Mouse (Mus musculus): ENCODE results near the gene Trmo. TPM values are rescaled to one million over a fixed set of nuclear protein-coding genes. Genes with fewer than 3 reads are reported as not detected.
A peak's percentile ranks its signal among the peaks of the same experiment; 100 is the strongest.

The Trmo gene
- polyA plus RNA-seq, 1 experiment from 2014 or later, result 7.5 TPM

DNA sequence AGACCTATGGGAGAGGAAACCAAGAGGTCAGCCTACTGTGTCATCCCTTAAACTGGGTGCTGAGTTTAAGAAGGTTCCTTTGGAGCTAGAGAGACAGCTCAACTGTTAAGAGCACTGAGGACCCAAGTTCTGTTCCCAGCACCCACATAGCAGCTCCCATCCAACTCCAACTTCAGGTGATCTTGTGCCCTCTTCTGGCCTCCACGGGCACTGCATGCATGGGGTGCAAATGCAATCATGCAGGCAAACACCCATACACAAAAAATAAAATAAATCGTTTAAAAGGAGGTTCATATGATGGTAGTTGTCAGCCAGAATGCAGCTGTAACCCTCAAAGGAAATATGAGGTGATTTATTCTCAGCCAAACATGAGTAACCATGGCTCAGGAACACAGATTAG lies 24.9 kb downstream of the Trmo start:
- Histone ChIP-seq H3K9me3 (ENCODE audit: control insufficient read depth, low read length) (0 out of 2 replicates have a peak, but pooled peaks cover 2% of the 10 kb centered on the region), H3K4me2 (replicated peaks; ENCODE audit: low read depth) (no peak overlapping the region), H3K4me3 (ENCODE audit: low read depth, low read length) (no peak overlapping the region), H3K4me1 (replicated peaks; ENCODE audit: control insufficient read depth, insufficient read depth) (no peaks in the 10 kb centered on the region), H3K36me3 (ENCODE audit: control insufficient read depth, insufficient read depth, low read length) (no peaks in the 10 kb centered on the region), H3K9ac (ENCODE audit: low read length) (no peak overlapping the region), H3K27me3 (ENCODE audit: control insufficient read depth, insufficient read depth, low read length) (no peaks in the 10 kb centered on the region), H3K27ac (replicated peaks) (no peak overlapping the region)
- TF ChIP-seq EP300 (optimal IDR thresholded peaks at IDR 0.05) (no peak), CTCF (IDR thresholded peaks at IDR 0.05; ENCODE audit: low read depth) (peak; percentile 31; the same call in 1 of the 2 replicates)
- DNase-seq (ENCODE audit: low spot score) (no peak), ATAC-seq (ENCODE audit: low FRiP score, low TSS enrichment) (no peak)
- WGBS, result 78% methylated on average over 2 of the region's 2 CpGs

DNA sequence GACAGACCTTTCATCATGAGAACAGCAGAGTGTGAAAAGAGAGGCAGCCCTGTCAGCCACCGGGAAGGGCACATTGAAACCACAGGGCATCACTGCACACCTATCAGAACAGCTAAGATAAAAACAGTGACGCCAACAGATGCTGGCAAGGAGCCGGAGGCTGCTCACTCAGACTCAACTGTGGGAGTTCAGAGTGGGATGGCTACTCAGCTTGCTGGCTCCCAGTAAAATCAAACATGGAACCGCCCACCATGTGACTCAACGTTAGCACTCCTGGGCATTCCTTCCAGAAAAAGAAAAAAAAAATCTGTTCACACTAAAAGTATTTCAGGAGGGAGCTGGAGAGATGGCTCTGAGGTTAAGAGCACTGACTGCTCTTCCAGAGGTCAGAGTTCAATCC lies 28.0 kb downstream of the Trmo start:
- H3K4me2 ChIP-seq (replicated peaks; ENCODE audit: low read depth), result no peak overlapping the region
- TF ChIP-seq CTCF (IDR thresholded peaks at IDR 0.05; ENCODE audit: low read depth) (no peak), EP300 (optimal IDR thresholded peaks at IDR 0.05) (no peak)
- no peak overlapping the region for H3K9ac ChIP-seq (ENCODE audit: low read length)
- DNase-seq (ENCODE audit: low spot score) (no peak), ATAC-seq (ENCODE audit: low FRiP score, low TSS enrichment) (no peak)
- no peak overlapping the region for H3K4me3 ChIP-seq (ENCODE audit: low read depth, low read length)
- WGBS, result 48% methylated on average over 5 of the region's 5 CpGs
- H3K27me3 ChIP-seq (ENCODE audit: control insufficient read depth, insufficient read depth, low read length), result no peaks in the 10 kb centered on the region
- H3K4me1 ChIP-seq (replicated peaks; ENCODE audit: control insufficient read depth, insufficient read depth), result no peaks in the 10 kb centered on the region
- no peak overlapping the region for H3K27ac ChIP-seq (replicated peaks)
- H3K9me3 ChIP-seq (ENCODE audit: control insufficient read depth, low read length), result 0 out of 2 replicates have a peak, but pooled peaks cover 2% of the 10 kb centered on the region
- H3K36me3 ChIP-seq (ENCODE audit: control insufficient read depth, insufficient read depth, low read length), result no peaks in the 10 kb centered on the region

DNA sequence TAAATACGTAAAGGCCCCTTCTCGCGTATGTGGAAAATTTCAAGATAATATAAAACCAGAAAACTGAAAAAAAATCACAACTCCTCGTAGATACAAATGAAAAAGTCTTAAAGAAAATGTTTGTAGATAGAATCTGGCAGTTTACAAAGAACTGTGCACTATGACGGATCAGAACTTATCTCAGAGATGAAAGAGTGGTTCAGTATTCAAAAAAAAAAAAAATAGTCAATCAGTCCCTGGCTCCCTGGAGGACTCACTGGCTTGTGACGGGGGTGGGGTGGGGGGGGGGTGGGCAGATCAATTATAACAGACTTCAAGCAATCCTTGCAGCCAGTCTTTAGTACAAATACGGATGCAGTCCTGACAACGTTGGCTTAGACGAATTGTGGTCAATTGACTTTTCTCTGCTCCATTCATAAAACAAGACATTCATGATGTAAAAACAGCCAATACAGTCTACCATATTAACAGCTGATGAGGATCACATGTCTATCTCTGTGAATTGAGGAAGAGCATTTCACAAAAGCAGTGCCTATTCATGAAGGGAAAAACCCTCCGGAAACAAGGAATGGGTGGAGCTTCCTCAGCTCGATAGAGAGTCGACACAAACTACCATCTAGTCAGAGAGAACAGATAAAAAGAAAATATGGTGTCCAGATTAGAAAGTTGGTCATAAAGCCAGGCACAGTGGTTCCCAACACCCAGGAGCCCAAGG lies 29.5 kb downstream of the Trmo start:
- H3K4me1 ChIP-seq (replicated peaks; ENCODE audit: control insufficient read depth, insufficient read depth), result no peaks in the 10 kb centered on the region
- H3K36me3 ChIP-seq (ENCODE audit: control insufficient read depth, insufficient read depth, low read length), result no peaks in the 10 kb centered on the region
- no peak overlapping the region for H3K4me3 ChIP-seq (ENCODE audit: low read depth, low read length)
- DNase-seq (ENCODE audit: low spot score) (no peak), ATAC-seq (ENCODE audit: low FRiP score, low TSS enrichment) (no peak)
- H3K9ac ChIP-seq (ENCODE audit: low read length), result no peak overlapping the region
- 58% methylated on average over 12 of the region's 12 CpGs for WGBS
- H3K9me3 ChIP-seq (ENCODE audit: control insufficient read depth, low read length), result 0 out of 2 replicates have a peak, but pooled peaks cover 2% of the 10 kb centered on the region
- no peak overlapping the region for H3K27ac ChIP-seq (replicated peaks)
- H3K4me2 ChIP-seq (replicated peaks; ENCODE audit: low read depth), result no peak overlapping the region
- H3K27me3 ChIP-seq (ENCODE audit: control insufficient read depth, insufficient read depth, low read length), result no peaks in the 10 kb centered on the region
- TF ChIP-seq EP300 (optimal IDR thresholded peaks at IDR 0.05), result no peak
- no peak for TF ChIP-seq CTCF (IDR thresholded peaks at IDR 0.05; ENCODE audit: low read depth)

DNA sequence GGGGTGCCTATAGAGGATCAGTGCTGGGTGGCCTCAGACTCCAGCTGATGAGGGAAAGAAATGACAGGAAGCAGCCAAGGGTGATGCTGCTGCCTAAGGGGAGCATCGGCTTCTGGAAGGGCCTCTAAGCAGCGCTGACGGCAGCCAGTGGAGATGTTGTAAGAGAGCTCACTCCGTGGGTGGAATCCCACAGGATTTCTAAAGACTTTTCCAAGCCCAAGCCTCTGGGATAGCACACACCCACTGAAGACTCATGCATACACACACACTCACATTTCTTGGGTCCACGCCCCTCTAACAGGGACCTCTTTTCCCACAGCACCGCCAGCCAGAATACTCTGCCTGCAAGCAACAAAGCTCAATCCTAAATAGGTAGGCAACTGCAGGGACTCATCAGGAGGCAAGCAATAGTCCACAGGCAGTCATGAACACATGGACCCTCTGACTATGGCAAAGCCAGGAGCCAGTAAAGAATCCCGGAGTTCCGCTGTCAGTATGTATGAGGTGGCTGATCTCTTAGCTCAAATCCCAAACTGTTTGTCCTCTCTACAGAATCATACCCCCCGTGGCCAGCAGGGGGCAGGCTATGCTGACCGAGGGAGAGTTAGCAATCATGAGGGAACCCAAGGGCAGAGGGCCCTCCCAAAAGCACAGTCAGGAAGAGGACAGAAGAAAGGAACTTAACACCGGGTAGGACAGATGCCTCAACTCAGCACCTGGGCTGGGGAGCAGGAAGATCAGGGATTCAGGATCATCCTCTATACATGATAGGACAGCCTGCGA lies 32.7 kb downstream of the Trmo start:
- WGBS, result 42% methylated on average over 12 of the region's 12 CpGs
- Histone ChIP-seq H3K4me2 (replicated peaks; ENCODE audit: low read depth) (no peak overlapping the region), H3K27ac (replicated peaks) (no peak overlapping the region), H3K36me3 (ENCODE audit: control insufficient read depth, insufficient read depth, low read length) (no peaks in the 10 kb centered on the region), H3K27me3 (ENCODE audit: control insufficient read depth, insufficient read depth, low read length) (no peaks in the 10 kb centered on the region), H3K4me3 (ENCODE audit: low read depth, low read length) (no peak overlapping the region), H3K9me3 (ENCODE audit: control insufficient read depth, low read length) (no peaks in the 10 kb centered on the region), H3K4me1 (replicated peaks; ENCODE audit: control insufficient read depth, insufficient read depth) (no peaks in the 10 kb centered on the region), H3K9ac (ENCODE audit: low read length) (peak overlapping the region; percentile 13; the same call in 1 of the 2 replicates)
- DNase-seq (ENCODE audit: low spot score) (peak; percentile 70), ATAC-seq (ENCODE audit: low FRiP score, low TSS enrichment) (no peak; the same call in 1 of the 2 replicates)
- TF ChIP-seq CTCF (IDR thresholded peaks at IDR 0.05; ENCODE audit: low read depth), result peak; percentile 84
- TF ChIP-seq EP300 (optimal IDR thresholded peaks at IDR 0.05), result no peak

GRCm38 (mm10) chr4:46353045-46353444 lies 36.2 kb downstream of the Trmo start:
- Histone ChIP-seq H3K27ac (replicated peaks) (no peak overlapping the region), H3K4me1 (replicated peaks; ENCODE audit: control insufficient read depth, insufficient read depth) (no peaks in the 10 kb centered on the region), H3K9me3 (ENCODE audit: control insufficient read depth, low read length) (no peaks in the 10 kb centered on the region), H3K36me3 (ENCODE audit: control insufficient read depth, insufficient read depth, low read length) (no peaks in the 10 kb centered on the region), H3K27me3 (ENCODE audit: control insufficient read depth, insufficient read depth, low read length) (peaks cover 3% of the 10 kb centered on the region; the same call in 1 of the 2 replicates), H3K9ac (ENCODE audit: low read length) (no peak overlapping the region), H3K4me3 (ENCODE audit: low read depth, low read length) (no peak overlapping the region), H3K4me2 (replicated peaks; ENCODE audit: low read depth) (no peak overlapping the region)
- no peak for DNase-seq (ENCODE audit: low spot score)
- 19% methylated on average over 10 of the region's 10 CpGs for WGBS
- TF ChIP-seq CTCF (IDR thresholded peaks at IDR 0.05; ENCODE audit: low read depth), result no peak
- no peak for TF ChIP-seq EP300 (optimal IDR thresholded peaks at IDR 0.05)
- ATAC-seq (ENCODE audit: low FRiP score, low TSS enrichment), result no peak

- Histone ChIP-seq H3K36me3 (ENCODE audit: control insufficient read depth, insufficient read depth, low read length) (no peaks in the 10 kb centered on the region), H3K4me1 (replicated peaks; ENCODE audit: control insufficient read depth, insufficient read depth) (no peaks in the 10 kb centered on the region), H3K27me3 (ENCODE audit: control insufficient read depth, insufficient read depth, low read length) (peaks cover 19% of the 10 kb centered on the region; the same call in 1 of the 2 replicates), H3K27ac (replicated peaks) (no peak overlapping the region), H3K4me2 (replicated peaks; ENCODE audit: low read depth) (no peak overlapping the region), H3K9me3 (ENCODE audit: control insufficient read depth, low read length) (no peaks in the 10 kb centered on the region), H3K9ac (ENCODE audit: low read length) (no peak overlapping the region), H3K4me3 (ENCODE audit: low read depth, low read length) (no peak overlapping the region)
- WGBS, result 60% methylated on average over 5 of the region's 5 CpGs
- TF ChIP-seq CTCF (IDR thresholded peaks at IDR 0.05; ENCODE audit: low read depth), result no peak
- TF ChIP-seq EP300 (optimal IDR thresholded peaks at IDR 0.05), result no peak
- no peak for DNase-seq (ENCODE audit: low spot score)
- no peak for ATAC-seq (ENCODE audit: low FRiP score, low TSS enrichment)
These were observed 39.7 kb downstream of the Trmo start for GRCm38 (mm10) chr4:46349530-46349929.
